Mouse (Mus musculus) heart, embryonic 13.5 days (tissue): ENCODE results near the gene Pgpep1l. TPM values are rescaled to one million over a fixed set of nuclear protein-coding genes. Genes with fewer than 3 reads are reported as not detected.

Source experiments
- ATAC-seq: fragments of 200-750 bp; cut with Nextera tagmentation; 2 replicates; pipeline ENCODE4 v1.8.0; 2017; ENCODE audit warnings: moderate TSS enrichment; ENCODE audit not compliant: insufficient number of reproducible peaks, low FRiP score, low TSS enrichment; ENCODE audit errors: extremely low read depth
- H3K27ac ChIP-seq: fragments of 300-500 bp; sonication (generic); replicated peaks from 2 replicates; pipeline ENCODE4 v1.5.1; 2015; ENCODE audit warnings: moderate library complexity, mild to moderate bottlenecking, inconsistent platforms
- H3K27me3 ChIP-seq: fragments of 300-500 bp; sonication (generic); replicated peaks from 2 replicates; pipeline ENCODE4 v1.6.1; 2015; ENCODE audit warnings: mild to moderate bottlenecking, inconsistent platforms
- H3K36me3 ChIP-seq: fragments of 300-500 bp; sonication (generic); 2 replicates; pipeline ENCODE4 v1.6.1; 2015; ENCODE audit warnings: mild to moderate bottlenecking, inconsistent platforms
- H3K4me1 ChIP-seq: fragments of 300-500 bp; sonication (generic); 2 replicates; pipeline ENCODE4 v1.6.1; 2015; ENCODE audit warnings: inconsistent platforms
- H3K4me2 ChIP-seq: fragments of 300-500 bp; sonication (generic); 2 replicates; pipeline ENCODE4 v1.6.1; 2015; ENCODE audit warnings: inconsistent platforms, mild to moderate bottlenecking, moderate library complexity
- H3K4me3 ChIP-seq: fragments of 300-500 bp; sonication (generic); 2 replicates; pipeline ENCODE4 v1.5.1; 2015; ENCODE audit warnings: moderate library complexity, mild to moderate bottlenecking, inconsistent platforms
- H3K9ac ChIP-seq: fragments of 300-500 bp; sonication (generic); 2 replicates; pipeline ENCODE4 v1.6.1; 2015; ENCODE audit warnings: inconsistent platforms, mild to moderate bottlenecking, moderate library complexity
- H3K9me3 ChIP-seq: fragments of 300-500 bp; sonication (generic); 2 replicates; pipeline ENCODE4 v1.6.1; 2016; ENCODE audit warnings: inconsistent platforms
- WGBS: fragments of 180-500 bp; shearing (Covaris S2); methylation state at CpG from one replicate; pipeline ENCODE4 v1.1.7; 2015; ENCODE audit warnings: mixed read lengths; 5-methylcytosine and 5-hydroxymethylcytosine counted together
- polyA plus RNA-seq: library from polyadenylated mRNA; unstranded; fragments of >200 nt; fragmentation: Nextera tagmentation; extraction: Ambion mirVana; gene quantifications from 2 replicates; pipeline ENCODE4 v1.2.1, GENCODE M21; 2015

The Pgpep1l gene
- polyA plus RNA-seq, 1 experiment from 2014 or later = not detected

DNA sequence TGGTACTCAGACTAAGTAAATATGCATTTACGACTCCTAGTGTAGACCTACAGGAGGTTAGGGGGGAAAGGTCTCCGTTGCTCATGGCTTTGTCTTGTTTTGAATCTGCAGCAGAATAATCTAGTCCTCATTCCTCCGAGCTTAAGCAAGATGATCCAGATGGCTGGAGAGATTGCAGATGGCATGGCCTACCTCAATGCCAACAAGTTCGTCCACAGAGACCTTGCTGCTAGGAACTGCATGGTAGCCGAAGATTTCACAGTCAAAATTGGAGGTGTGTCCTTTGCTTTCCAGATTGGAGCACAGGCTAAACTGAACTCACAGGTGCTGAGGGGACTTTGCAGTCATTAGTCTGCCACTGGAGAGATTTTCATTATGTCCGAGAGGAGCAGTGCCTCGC lies 52.1 kb downstream of the Pgpep1l start:
- Histone ChIP-seq H3K9ac (no peak overlapping the region), H3K4me2 (no peak overlapping the region), H3K4me1 (peaks cover 6% of the 10 kb centered on the region; the same call in 1 of the 2 replicates), H3K9me3 (no peaks in the 10 kb centered on the region), H3K4me3 (no peak overlapping the region), H3K36me3 (peaks cover 98% of the 10 kb centered on the region), H3K27ac (no peak overlapping the region), H3K27me3 (no peaks in the 10 kb centered on the region)
- 85% methylated on average over 7 of the region's 7 CpGs for WGBS
- ATAC-seq = no peak

GRCm38 (mm10) chr7:68210417-68210816 lies 53.6 kb downstream of the Pgpep1l start:
- Histone ChIP-seq H3K4me3 (no peak overlapping the region), H3K9ac (no peak overlapping the region), H3K9me3 (no peaks in the 10 kb centered on the region), H3K27me3 (no peaks in the 10 kb centered on the region), H3K4me2 (no peak overlapping the region), H3K4me1 (peaks cover 6% of the 10 kb centered on the region; the same call in 1 of the 2 replicates), H3K27ac (no peak overlapping the region), H3K36me3 (peaks cover 98% of the 10 kb centered on the region)
- 44% methylated on average over 4 of the region's 4 CpGs for WGBS
- no peak for ATAC-seq

DNA sequence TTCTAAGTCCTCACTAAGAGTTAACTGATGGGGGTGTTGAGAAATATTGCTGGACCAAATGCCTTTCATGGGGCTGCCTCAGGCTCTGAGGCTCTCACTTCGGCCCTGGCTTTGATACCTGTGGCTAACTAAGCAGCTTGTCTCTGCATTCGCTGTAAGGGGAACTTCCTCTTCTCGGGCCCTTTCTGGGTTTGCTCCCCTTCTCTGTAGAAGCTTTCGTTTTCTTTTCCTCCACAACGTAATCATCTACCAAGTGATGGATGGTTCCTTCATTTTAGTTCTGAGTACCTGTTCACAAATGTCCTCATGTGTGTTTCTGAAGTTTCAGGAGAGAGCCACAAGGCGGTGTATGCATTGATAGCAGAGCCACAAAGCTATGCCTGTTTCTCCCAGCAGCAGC lies 55.0 kb downstream of the Pgpep1l start:
- Histone ChIP-seq H3K27me3 (no peaks in the 10 kb centered on the region), H3K9ac (no peak overlapping the region), H3K9me3 (no peaks in the 10 kb centered on the region), H3K4me3 (no peak overlapping the region), H3K27ac (no peak overlapping the region), H3K4me1 (peaks cover 6% of the 10 kb centered on the region), H3K36me3 (peaks cover 98% of the 10 kb centered on the region), H3K4me2 (no peak overlapping the region)
- no peak for ATAC-seq
- WGBS = 89% methylated on average over 6 of the region's 6 CpGs

- Histone ChIP-seq H3K4me3 (no peak overlapping the region), H3K36me3 (peaks cover 99% of the 10 kb centered on the region), H3K27me3 (no peaks in the 10 kb centered on the region), H3K4me1 (peaks cover 18% of the 10 kb centered on the region), H3K27ac (no peak overlapping the region), H3K9me3 (no peaks in the 10 kb centered on the region), H3K4me2 (no peak overlapping the region), H3K9ac (no peak overlapping the region)
- WGBS = 88% methylated on average over 8 of the region's 8 CpGs
- ATAC-seq = no peak
These were observed 58.1 kb downstream of the Pgpep1l start for GRCm38 (mm10) chr7:68205776-68206427.

- WGBS = 93% methylated on average over 7 of the region's 7 CpGs
- no peak overlapping the region for H3K27ac ChIP-seq
- no peak overlapping the region for H3K9ac ChIP-seq
- H3K4me2 ChIP-seq = no peak overlapping the region
- H3K36me3 ChIP-seq = peaks cover 99% of the 10 kb centered on the region
- no peak overlapping the region for H3K4me3 ChIP-seq
- peaks cover 14% of the 10 kb centered on the region for H3K4me1 ChIP-seq
- no peak for ATAC-seq
- H3K9me3 ChIP-seq = no peaks in the 10 kb centered on the region
- H3K27me3 ChIP-seq = no peaks in the 10 kb centered on the region
These were observed 64.4 kb downstream of the Pgpep1l start for GRCm38 (mm10) chr7:68199609-68200008.

DNA sequence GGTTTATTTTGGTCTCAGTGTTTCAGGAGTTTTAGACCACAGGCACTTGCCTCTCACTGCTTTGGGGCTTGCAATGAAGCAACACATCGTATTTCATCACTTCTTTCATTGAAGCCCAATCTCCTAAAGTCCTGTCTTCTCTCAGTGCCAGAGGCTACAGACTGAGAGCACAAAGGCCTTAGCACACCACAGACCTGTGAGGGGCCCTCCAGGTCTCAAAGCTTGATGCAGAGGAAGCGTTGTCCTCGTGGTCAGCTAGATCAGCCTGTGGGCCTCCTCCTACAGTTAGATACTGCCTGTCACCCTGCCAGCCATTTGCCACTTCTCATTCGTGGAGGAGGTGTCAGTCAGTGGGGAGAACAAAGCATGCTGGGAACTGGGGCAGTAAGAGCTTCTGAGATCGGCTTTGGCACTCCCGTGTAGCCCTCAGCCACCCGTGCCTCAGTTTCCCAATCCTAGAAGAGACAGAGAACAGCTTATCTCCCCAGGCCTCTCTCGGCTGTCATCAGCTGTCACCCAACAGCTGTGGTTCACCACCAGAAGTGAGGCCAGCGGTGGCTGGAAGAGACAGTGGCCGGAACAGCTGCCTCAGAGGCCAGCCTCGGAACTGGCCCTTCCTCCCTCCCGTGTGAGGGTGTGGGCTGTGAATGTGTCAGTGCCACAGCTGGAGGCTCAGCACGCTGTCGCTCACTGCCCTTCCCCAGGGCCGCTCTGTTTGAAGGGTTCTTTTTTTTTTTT lies 69.9 kb downstream of the Pgpep1l start:
- ATAC-seq = no peak
- peak overlapping the region; percentile 44; the same call in 1 of the 2 replicates for H3K9ac ChIP-seq
- peaks cover 100% of the 10 kb centered on the region for H3K36me3 ChIP-seq
- no peak overlapping the region for H3K4me3 ChIP-seq
- no peaks in the 10 kb centered on the region for H3K27me3 ChIP-seq
- no peaks in the 10 kb centered on the region for H3K9me3 ChIP-seq
- H3K4me2 ChIP-seq = no peak overlapping the region
- H3K4me1 ChIP-seq = peaks cover 15% of the 10 kb centered on the region
- 31% methylated on average over 15 of the region's 15 CpGs for WGBS
- H3K27ac ChIP-seq = no peak overlapping the region

- Histone ChIP-seq H3K9me3 (no peaks in the 10 kb centered on the region), H3K9ac (no peak overlapping the region), H3K4me3 (no peak overlapping the region), H3K36me3 (peaks cover 93% of the 10 kb centered on the region), H3K27ac (no peak overlapping the region), H3K4me2 (no peak overlapping the region), H3K27me3 (no peaks in the 10 kb centered on the region), H3K4me1 (peaks cover 23% of the 10 kb centered on the region)
- no peak for ATAC-seq
- WGBS = 73% methylated on average over 13 of the region's 13 CpGs
These were observed 74.2 kb downstream of the Pgpep1l start for GRCm38 (mm10) chr7:68189691-68190456.

DNA sequence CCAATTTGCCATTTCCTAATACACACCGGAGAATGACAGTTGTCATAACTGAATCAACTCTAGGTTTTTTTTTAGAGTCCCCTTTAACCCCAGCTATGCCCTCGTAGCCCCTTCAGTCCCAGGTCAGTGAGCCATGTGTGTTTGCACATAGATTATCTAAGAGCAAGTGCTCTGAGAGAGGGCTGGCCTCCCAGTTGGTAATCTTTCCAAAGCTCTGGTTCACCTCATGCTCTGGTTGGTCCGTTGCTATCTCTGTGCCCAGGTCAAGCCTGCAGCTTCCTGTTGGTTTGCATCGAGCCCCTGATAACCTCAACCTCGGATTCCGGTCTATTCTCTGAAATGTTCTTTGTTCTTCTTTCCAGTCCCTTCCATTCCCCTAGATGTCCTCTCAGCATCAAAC lies 74.8 kb downstream of the Pgpep1l start:
- 32% methylated on average over 6 of the region's 6 CpGs for WGBS
- H3K4me2 ChIP-seq = no peak overlapping the region
- peaks cover 93% of the 10 kb centered on the region for H3K36me3 ChIP-seq
- no peak overlapping the region for H3K4me3 ChIP-seq
- H3K4me1 ChIP-seq = peaks cover 17% of the 10 kb centered on the region
- H3K9ac ChIP-seq = no peak overlapping the region
- no peaks in the 10 kb centered on the region for H3K9me3 ChIP-seq
- no peak for ATAC-seq
- no peaks in the 10 kb centered on the region for H3K27me3 ChIP-seq
- H3K27ac ChIP-seq = no peak overlapping the region

Other genes with a start within 250 kb of the Pgpep1l start
- gene Fam169b, start 9.6 kb upstream of the Pgpep1l start, polyA plus RNA-seq = 0.39 and 0.41 TPM in 2 replicates